Mouse (Mus musculus) lung, embryonic 15.5 days (tissue): ENCODE results near the gene Nav3. TPM values are rescaled to one million over a fixed set of nuclear protein-coding genes. Genes with fewer than 3 reads are reported as not detected.

Experiments
- ATAC-seq: fragments of 200-750 bp; cut with Nextera tagmentation; 2 replicates; pipeline ENCODE4 v1.8.0; 2017; ENCODE audit warnings: moderate number of reproducible peaks, borderline replicate concordance; ENCODE audit not compliant: low FRiP score, low TSS enrichment; ENCODE audit errors: extremely low read depth
- H3K27ac ChIP-seq: fragments of 300-500 bp; sonication (generic); 2 replicates; pipeline ENCODE4 v1.5.1; 2015; ENCODE audit warnings: moderate library complexity, mild to moderate bottlenecking, inconsistent platforms
- H3K27me3 ChIP-seq: fragments of 300-500 bp; sonication (generic); 2 replicates; pipeline ENCODE4 v1.6.1; 2015; ENCODE audit warnings: inconsistent platforms
- H3K36me3 ChIP-seq: fragments of 300-500 bp; sonication (generic); 2 replicates; pipeline ENCODE4 v1.6.1; 2015; ENCODE audit warnings: inconsistent platforms
- H3K4me1 ChIP-seq: fragments of 300-500 bp; sonication (generic); 2 replicates; pipeline ENCODE4 v1.6.1; 2015; ENCODE audit warnings: inconsistent platforms
- H3K4me2 ChIP-seq: fragments of 300-500 bp; sonication (generic); 2 replicates; pipeline ENCODE4 v1.6.1; 2015; ENCODE audit warnings: inconsistent platforms, mild to moderate bottlenecking, moderate library complexity
- H3K4me3 ChIP-seq: fragments of 300-500 bp; sonication (generic); 2 replicates; pipeline ENCODE4 v1.5.1; 2015; ENCODE audit warnings: mild to moderate bottlenecking, inconsistent platforms
- H3K9ac ChIP-seq: fragments of 300-500 bp; sonication (generic); 2 replicates; pipeline ENCODE4 v1.6.1; 2015; ENCODE audit warnings: inconsistent platforms
- H3K9me3 ChIP-seq: fragments of 300-500 bp; sonication (generic); 2 replicates; pipeline ENCODE4 v1.6.1; 2016; ENCODE audit warnings: inconsistent platforms
- WGBS: fragments of 180-500 bp; shearing (Covaris S2); methylation state at CpG from one replicate; pipeline ENCODE4 v1.1.7; 2015; 5-methylcytosine and 5-hydroxymethylcytosine counted together
- polyA plus RNA-seq: library from polyadenylated mRNA; unstranded; fragments of >200 nt; fragmentation: Nextera tagmentation; extraction: Ambion mirVana; gene quantifications from 2 replicates; pipeline ENCODE4 v1.2.1, GENCODE M21; 2015

Nav3 gene
- polyA plus RNA-seq, 1 experiment from 2014 or later, result 1.8 TPM

- H3K4me3 ChIP-seq, result no peak overlapping the region
- no peak for ATAC-seq
- H3K27ac ChIP-seq, result no peak overlapping the region
- H3K9me3 ChIP-seq, result no peaks in the 10 kb centered on the region
- H3K36me3 ChIP-seq, result no peaks in the 10 kb centered on the region
- no peaks in the 10 kb centered on the region for H3K4me1 ChIP-seq
- no peak overlapping the region for H3K4me2 ChIP-seq
- no peaks in the 10 kb centered on the region for H3K27me3 ChIP-seq
- H3K9ac ChIP-seq, result no peak overlapping the region
- WGBS, result 83% methylated on average over 2 of the region's 2 CpGs
Observed at GRCm38 (mm10) chr10:110272818-110273217, 183.2 kb downstream of the Nav3 start.

GRCm38 (mm10) chr10:110270561-110270960, 185.4 kb downstream of the Nav3 start:
- Histone ChIP-seq H3K27ac (no peak overlapping the region), H3K9me3 (no peaks in the 10 kb centered on the region), H3K4me1 (no peaks in the 10 kb centered on the region), H3K27me3 (no peaks in the 10 kb centered on the region), H3K4me3 (no peak overlapping the region), H3K36me3 (no peaks in the 10 kb centered on the region), H3K9ac (no peak overlapping the region), H3K4me2 (no peak overlapping the region)
- WGBS, result 91% methylated on average over 1 of the region's 1 CpGs
- ATAC-seq, result no peak

GRCm38 (mm10) chr10:110242128-110242561, 213.9 kb downstream of the Nav3 start:
- WGBS, result 53% methylated on average over 3 of the region's 3 CpGs
- no peaks in the 10 kb centered on the region for H3K27me3 ChIP-seq
- H3K9ac ChIP-seq, result no peak overlapping the region
- H3K4me2 ChIP-seq, result no peak overlapping the region
- peak; percentile 62; the same call in 1 of the 2 replicates for ATAC-seq
- no peaks in the 10 kb centered on the region for H3K9me3 ChIP-seq
- H3K27ac ChIP-seq, result peak overlapping the region; percentile 36
- no peak overlapping the region for H3K4me3 ChIP-seq
- H3K36me3 ChIP-seq, result no peaks in the 10 kb centered on the region
- H3K4me1 ChIP-seq, result no peaks in the 10 kb centered on the region

- no peak for ATAC-seq
- Histone ChIP-seq H3K9me3 (no peaks in the 10 kb centered on the region), H3K4me3 (no peak overlapping the region), H3K4me2 (no peak overlapping the region), H3K36me3 (no peaks in the 10 kb centered on the region), H3K27me3 (no peaks in the 10 kb centered on the region), H3K27ac (no peak overlapping the region), H3K9ac (no peak overlapping the region), H3K4me1 (no peaks in the 10 kb centered on the region)
- WGBS, result 80% methylated on average over 3 of the region's 3 CpGs
Observed at GRCm38 (mm10) chr10:110240667-110241066, 215.3 kb downstream of the Nav3 start.

- Histone ChIP-seq H3K4me3 (no peak overlapping the region), H3K36me3 (no peaks in the 10 kb centered on the region), H3K4me1 (no peaks in the 10 kb centered on the region), H3K9ac (no peak overlapping the region), H3K27me3 (no peaks in the 10 kb centered on the region), H3K4me2 (no peak overlapping the region), H3K27ac (no peak overlapping the region), H3K9me3 (no peaks in the 10 kb centered on the region)
- 61% methylated on average over 6 of the region's 6 CpGs for WGBS
- no peak for ATAC-seq
Observed at GRCm38 (mm10) chr10:110233307-110233930, 222.6 kb downstream of the Nav3 start.

GRCm38 (mm10) chr10:110206411-110206810, 249.6 kb downstream of the Nav3 start:
- Histone ChIP-seq H3K9me3 (no peaks in the 10 kb centered on the region), H3K27ac (no peak overlapping the region), H3K27me3 (no peaks in the 10 kb centered on the region), H3K4me1 (peaks cover 3% of the 10 kb centered on the region; the same call in 1 of the 2 replicates), H3K9ac (no peak overlapping the region), H3K4me2 (no peak overlapping the region), H3K4me3 (no peak overlapping the region), H3K36me3 (no peaks in the 10 kb centered on the region)
- 79% methylated on average over 5 of the region's 5 CpGs for WGBS
- no peak for ATAC-seq

GRCm38 (mm10) chr10:110204121-110204697, 251.8 kb downstream of the Nav3 start:
- Histone ChIP-seq H3K36me3 (no peaks in the 10 kb centered on the region), H3K9me3 (no peaks in the 10 kb centered on the region), H3K4me1 (peaks cover 3% of the 10 kb centered on the region; the same call in 1 of the 2 replicates), H3K27me3 (no peaks in the 10 kb centered on the region), H3K27ac (no peak overlapping the region), H3K4me2 (no peak overlapping the region), H3K4me3 (no peak overlapping the region), H3K9ac (no peak overlapping the region)
- peak; percentile 69; the same call in 1 of the 2 replicates for ATAC-seq
- 52% methylated on average over 5 of the region's 5 CpGs for WGBS

GRCm38 (mm10) chr10:110192881-110193280, 263.1 kb downstream of the Nav3 start:
- Histone ChIP-seq H3K4me2 (no peak overlapping the region), H3K9me3 (no peaks in the 10 kb centered on the region), H3K27me3 (no peaks in the 10 kb centered on the region), H3K4me3 (no peak overlapping the region), H3K9ac (no peak overlapping the region), H3K36me3 (no peaks in the 10 kb centered on the region), H3K4me1 (peaks cover 15% of the 10 kb centered on the region; the same call in 1 of the 2 replicates), H3K27ac (peak overlapping the region; percentile 47; the same call in 1 of the 2 replicates)
- WGBS, result 22% methylated on average over 4 of the region's 4 CpGs
- peak; percentile 77; the same call in 1 of the 2 replicates for ATAC-seq

GRCm38 (mm10) chr10:110192026-110192805, 263.8 kb downstream of the Nav3 start:
- H3K4me2 ChIP-seq, result no peak overlapping the region
- H3K9ac ChIP-seq, result no peak overlapping the region
- H3K27ac ChIP-seq, result peak overlapping the region; percentile 47
- ATAC-seq, result no peak; the same call in 1 of the 2 replicates
- H3K27me3 ChIP-seq, result no peaks in the 10 kb centered on the region
- WGBS, result 62% methylated on average over 7 of the region's 7 CpGs
- H3K4me1 ChIP-seq, result peaks cover 15% of the 10 kb centered on the region; the same call in 1 of the 2 replicates
- no peaks in the 10 kb centered on the region for H3K36me3 ChIP-seq
- H3K4me3 ChIP-seq, result no peak overlapping the region
- no peaks in the 10 kb centered on the region for H3K9me3 ChIP-seq

GRCm38 (mm10) chr10:110186242-110186641, 269.8 kb downstream of the Nav3 start:
- Histone ChIP-seq H3K4me1 (0 out of 2 replicates have a peak, but pooled peaks cover 3% of the 10 kb centered on the region), H3K4me3 (no peak overlapping the region), H3K9ac (no peak overlapping the region), H3K36me3 (no peaks in the 10 kb centered on the region), H3K27ac (no peak overlapping the region), H3K4me2 (no peak overlapping the region), H3K27me3 (no peaks in the 10 kb centered on the region), H3K9me3 (no peaks in the 10 kb centered on the region)
- ATAC-seq, result no peak
- 82% methylated on average over 1 of the region's 1 CpGs for WGBS

- Histone ChIP-seq H3K27ac (no peak overlapping the region), H3K9ac (no peak overlapping the region), H3K4me3 (no peak overlapping the region), H3K27me3 (no peaks in the 10 kb centered on the region), H3K4me2 (no peak overlapping the region), H3K9me3 (no peaks in the 10 kb centered on the region), H3K36me3 (no peaks in the 10 kb centered on the region), H3K4me1 (no peaks in the 10 kb centered on the region)
- ATAC-seq, result no peak; the same call in 1 of the 2 replicates
- 66% methylated on average over 5 of the region's 5 CpGs for WGBS
Observed at GRCm38 (mm10) chr10:110175874-110176273, 280.1 kb downstream of the Nav3 start.

GRCm38 (mm10) chr10:110169416-110169815, 286.6 kb downstream of the Nav3 start:
- H3K9ac ChIP-seq, result no peak overlapping the region
- no peak overlapping the region for H3K4me2 ChIP-seq
- H3K4me1 ChIP-seq, result no peaks in the 10 kb centered on the region
- WGBS, result 73% methylated on average over 6 of the region's 6 CpGs
- no peak overlapping the region for H3K27ac ChIP-seq
- no peaks in the 10 kb centered on the region for H3K36me3 ChIP-seq
- no peak; the same call in 1 of the 2 replicates for ATAC-seq
- H3K4me3 ChIP-seq, result no peak overlapping the region
- no peaks in the 10 kb centered on the region for H3K27me3 ChIP-seq
- H3K9me3 ChIP-seq, result no peaks in the 10 kb centered on the region
